Mouse (Mus musculus) heart, postnatal 14 days (tissue): ENCODE results near the gene Sh3gl3. TPM values are rescaled to one million over a fixed set of nuclear protein-coding genes. Genes with fewer than 3 reads are reported as not detected.
A peak's percentile ranks its signal among the peaks of the same experiment; 100 is the strongest.

Source experiments
- DNase-seq, 2 experiments: peaks; one replicate each; pipeline ENCODE4 v3.0.0; 2021 to 2022
- intact Hi-C: fragments of 180-260 bp; cut with DNase I; formaldehyde crosslinking; loops from one replicate; pipeline ENCODE4 v1.15.1; 2025
- total RNA-seq, 2 experiments: library from RNA; stranded (reverse); gene quantifications; 2 replicates each; pipeline ENCODE4 v1.2.3; 2021

The Sh3gl3 gene
- total RNA-seq, 2 experiments from 2014 or later, result 0.55 to 0.93 TPM

- DNase-seq, result no peak
- intact Hi-C loops, result loop anchor here (2.0 kb wide), 1 partner anchor 316 kb away; no protein-coding TSS in a partner anchor
Observed at GRCm38 (mm10) chr7:82274975-82275374, 101.3 kb downstream of the Sh3gl3 start.

- intact Hi-C loops, result loop anchor here (2.0 kb wide), 1 partner anchor 317 kb away; no protein-coding TSS in a partner anchor
- no peak for DNase-seq
Observed at GRCm38 (mm10) chr7:82275529-82276204, 102.0 kb downstream of the Sh3gl3 start.

GRCm38 (mm10) chr7:82282011-82282410 lies 108.4 kb downstream of the Sh3gl3 start:
- no peak for DNase-seq
- intact Hi-C loops, result no loop called here

GRCm38 (mm10) chr7:82282464-82282863 lies 108.8 kb downstream of the Sh3gl3 start:
- DNase-seq, result no peak
- intact Hi-C loops, result no loop called here

GRCm38 (mm10) chr7:82287242-82287641 lies 113.6 kb downstream of the Sh3gl3 start:
- intact Hi-C loops, result no loop called here
- no peak for DNase-seq

GRCm38 (mm10) chr7:82293441-82293840 lies 119.8 kb downstream of the Sh3gl3 start:
- no peak for DNase-seq
- intact Hi-C loops, result no loop called here

GRCm38 (mm10) chr7:82294083-82294482 lies 120.4 kb downstream of the Sh3gl3 start:
- DNase-seq, result no peak
- intact Hi-C loops, result no loop called here

GRCm38 (mm10) chr7:82294611-82295010 lies 121.0 kb downstream of the Sh3gl3 start:
- intact Hi-C loops, result no loop called here
- DNase-seq, result no peak

GRCm38 (mm10) chr7:82308398-82308797 lies 134.8 kb downstream of the Sh3gl3 start:
- intact Hi-C loops, result no loop called here
- DNase-seq, result no peak

- intact Hi-C loops, result no loop called here
- DNase-seq, result no peak
Observed at GRCm38 (mm10) chr7:82318515-82318914, 144.9 kb downstream of the Sh3gl3 start.

GRCm38 (mm10) chr7:82326616-82327015 lies 153.0 kb downstream of the Sh3gl3 start:
- no peak for DNase-seq
- intact Hi-C loops, result no loop called here

- DNase-seq, result no peak
- intact Hi-C loops, result no loop called here
Observed at GRCm38 (mm10) chr7:82327201-82327600, 153.6 kb downstream of the Sh3gl3 start.

GRCm38 (mm10) chr7:82327881-82328280 lies 154.2 kb downstream of the Sh3gl3 start:
- no peak for DNase-seq
- intact Hi-C loops, result no loop called here

GRCm38 (mm10) chr7:82329831-82330230 lies 156.2 kb downstream of the Sh3gl3 start:
- intact Hi-C loops, result no loop called here
- no peak for DNase-seq

GRCm38 (mm10) chr7:82330860-82331259 lies 157.2 kb downstream of the Sh3gl3 start:
- intact Hi-C loops, result no loop called here
- no peak for DNase-seq

GRCm38 (mm10) chr7:82334000-82334399 lies 160.4 kb downstream of the Sh3gl3 start:
- intact Hi-C loops, result no loop called here
- DNase-seq, result no peak

- intact Hi-C loops, result loop anchor here (5.0 kb wide), 2 partner anchors 42 to 167 kb away; no protein-coding TSS in a partner anchor
- peak; percentile 74 to 76 for DNase-seq
Observed at GRCm38 (mm10) chr7:82335211-82336121, 161.8 kb downstream of the Sh3gl3 start, which contains the start of gene Adamtsl3. TSS of gene Adamtsl3 (plus strand) at chr7:82335694.

GRCm38 (mm10) chr7:82336132-82336531 lies 162.5 kb downstream of the Sh3gl3 start:
- intact Hi-C loops, result loop anchor here (5.0 kb wide), 2 partner anchors 41 to 166 kb away; no protein-coding TSS in a partner anchor
- peak; percentile 78 to 80 for DNase-seq

- intact Hi-C loops, result loop anchor here (5.0 kb wide), 2 partner anchors 39 to 164 kb away; no protein-coding TSS in a partner anchor
- DNase-seq, result no peak
Observed at GRCm38 (mm10) chr7:82338121-82338520, 164.5 kb downstream of the Sh3gl3 start.

- no peak for DNase-seq
- intact Hi-C loops, result loop anchor here (5.0 kb wide), 2 partner anchors 39 to 164 kb away; no protein-coding TSS in a partner anchor
Observed at GRCm38 (mm10) chr7:82338532-82338931, 164.9 kb downstream of the Sh3gl3 start.

- intact Hi-C loops, result loop anchor here (5.0 kb wide), 2 partner anchors 38 to 163 kb away; no protein-coding TSS in a partner anchor
- DNase-seq, result peak; percentile 24 to 31
Observed at GRCm38 (mm10) chr7:82339214-82339613, 165.6 kb downstream of the Sh3gl3 start.
